Mouse (Mus musculus) CD4-positive naive resting alpha-beta T cell, adult 76 days (primary cell): ENCODE data around the gene Cog2. TPM values are rescaled to one million over a fixed set of nuclear protein-coding genes. Genes with fewer than 3 reads are reported as not detected.

Experiments used
- total RNA-seq: library from RNA; stranded (reverse); gene quantifications from one replicate; pipeline ENCODE4 v1.2.4, GENCODE M21; 2023

The Cog2 gene
- 62.7 TPM for total RNA-seq

GRCm38 (mm10) chr8:124520249-124521080 is at the start of gene Cog2:
Gene Cog2, plus strand, starts transcription at chr8:124520767.

GRCm38 (mm10) chr8:124569593-124569992 is 49.0 kb downstream of the Cog2 start, which contains the start of gene Agt:
Gene Agt, minus strand, starts transcription at chr8:124569706.

DNA sequence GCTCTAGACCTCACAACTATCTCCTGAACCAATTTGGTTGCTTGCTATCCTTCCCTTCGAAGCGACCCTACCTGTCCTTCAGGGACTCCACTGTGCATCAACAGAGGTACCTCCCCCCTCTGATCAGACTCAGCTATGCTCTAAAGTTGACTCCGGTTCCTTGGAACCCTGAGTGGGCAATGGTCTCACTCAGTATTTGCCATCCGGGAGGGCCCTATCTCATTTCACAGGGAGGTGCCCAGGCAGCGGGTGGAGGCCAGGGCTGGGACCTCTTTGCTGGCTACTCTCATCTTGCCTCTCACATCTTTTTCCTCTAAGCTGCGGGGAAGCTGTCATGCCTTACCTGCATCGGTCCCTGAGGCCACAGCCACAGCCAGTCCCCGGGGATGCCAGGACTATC is 55.2 kb downstream of the Cog2 start, which contains the start of gene Capn9:
Capn9 (plus strand) TSS at position 301 of the 400 bp plus-strand sequence.

Other genes with a start within 250 kb of the Cog2 start
- gene Pgbd5, start 81.1 kb upstream of the Cog2 start, total RNA-seq: not detected
- gene Agt, start 48.9 kb downstream of the Cog2 start, total RNA-seq: not detected
- not detected for gene Capn9, start 55.3 kb downstream of the Cog2 start, total RNA-seq
- gene 2310022B05Rik, start 142.6 kb downstream of the Cog2 start, total RNA-seq: 9.7 TPM
- gene Ttc13, start 201.2 kb downstream of the Cog2 start, total RNA-seq: 145 TPM
- 33.8 TPM for gene Arv1, start 201.4 kb downstream of the Cog2 start, total RNA-seq
- not detected for gene Fam89a, start 231.1 kb downstream of the Cog2 start, total RNA-seq